Mouse (Mus musculus) adrenal gland, postnatal 36 days (tissue): ENCODE measurements around the gene Gm44596. TPM values are rescaled to one million over a fixed set of nuclear protein-coding genes. Genes with fewer than 3 reads are reported as not detected.

Experiments used
- DNase-seq, 2 experiments: peaks; one replicate each; pipeline ENCODE4 v3.0.0; 2021; ENCODE audit warnings: mixed read lengths in 1 of 2
- long read RNA-seq, 2 experiments: library from polyadenylated mRNA; stranded (forward); transcript quantifications; one replicate each; pipeline ENCODE4 v2.0.0; 2021; ENCODE audit warnings: borderline sequencing depth in 2 of 2
- total RNA-seq, 2 experiments: library from RNA; stranded (reverse); gene quantifications; 2 replicates each; pipeline ENCODE4 v1.2.3; 2021

Gene Gm44596
- not detected for total RNA-seq
- long read RNA-seq, experiment 1: 0 reads
- long read RNA-seq, experiment 2, partial matches to known transcripts: 0 of 1 reads
- long read RNA-seq, experiment 2, other reads (novel, unspliced or antisense): 1 of 1 reads

- DNase-seq: no peak
Observed at GRCm38 (mm10) chr6:128375192-128375591, at the start of gene Gm44596, which contains the start of gene Tex52. TSS of gene Gm44596 (plus strand) at chr6:128375503. TSS of gene Tex52 (plus strand) at chr6:128375456.

- peak; percentile 70 to 77 for DNase-seq
Observed at GRCm38 (mm10) chr6:128334397-128335124, 40.7 kb upstream of the Gm44596 start.

- DNase-seq: no peak
Observed at GRCm38 (mm10) chr6:128337467-128337866, 37.8 kb upstream of the Gm44596 start.

GRCm38 (mm10) chr6:128338876-128339275, 36.4 kb upstream of the Gm44596 start:
- no peak for DNase-seq

GRCm38 (mm10) chr6:128341956-128342723, 33.2 kb upstream of the Gm44596 start:
- no peak for DNase-seq

GRCm38 (mm10) chr6:128345623-128346022, 29.7 kb upstream of the Gm44596 start:
- DNase-seq: no peak

GRCm38 (mm10) chr6:128346782-128347181, 28.5 kb upstream of the Gm44596 start:
- DNase-seq: no peak

- DNase-seq: no peak
Observed at GRCm38 (mm10) chr6:128349711-128350110, 25.6 kb upstream of the Gm44596 start.

- no peak for DNase-seq
Observed at GRCm38 (mm10) chr6:128354140-128354539, 21.2 kb upstream of the Gm44596 start.

- DNase-seq: peak; percentile 66 to 77
Observed at GRCm38 (mm10) chr6:128355201-128355681, 20.1 kb upstream of the Gm44596 start.

GRCm38 (mm10) chr6:128355726-128356416, 19.4 kb upstream of the Gm44596 start, which contains the start of gene Tulp3:
TSS of gene Tulp3 (minus strand) at chr6:128355851.
- peak; percentile 98 for DNase-seq

- peak; percentile 70 to 77 for DNase-seq
Observed at GRCm38 (mm10) chr6:128358999-128359398, 16.3 kb upstream of the Gm44596 start.

GRCm38 (mm10) chr6:128361901-128362300, 13.4 kb upstream of the Gm44596 start:
- no peak for DNase-seq

- DNase-seq: peak; percentile 88 to 89
Observed at GRCm38 (mm10) chr6:128362381-128363006, 12.8 kb upstream of the Gm44596 start, which contains the start of the genes Rhno1 and Foxm1. TSS of gene Rhno1 (minus strand) at chr6:128362911. TSS of gene Foxm1 (plus strand) at chr6:128362967.

GRCm38 (mm10) chr6:128363007-128363825, 12.1 kb upstream of the Gm44596 start:
- no peak for DNase-seq

- DNase-seq: no peak
Observed at GRCm38 (mm10) chr6:128364721-128365120, 10.6 kb upstream of the Gm44596 start.

- DNase-seq: no peak
Observed at GRCm38 (mm10) chr6:128366466-128366865, 8.8 kb upstream of the Gm44596 start.

GRCm38 (mm10) chr6:128370040-128370439, 5.3 kb upstream of the Gm44596 start:
- no peak for DNase-seq

GRCm38 (mm10) chr6:128376371-128377085, 1.2 kb downstream of the Gm44596 start:
- no peak for DNase-seq

GRCm38 (mm10) chr6:128379636-128380035, 4.3 kb downstream of the Gm44596 start:
- no peak for DNase-seq
